Mouse (Mus musculus) bone marrow macrophage, adult 2 months (primary cell): ENCODE data around the gene Lgals3bp.

ENCODE experiments used
- CTCF ChIP-seq: IDR thresholded peaks from 2 replicates; pipeline ENCODE4 v1.5.1; 2012; ENCODE audit warnings: low read depth, mild to moderate bottlenecking, low read length, moderate library complexity
- POLR2A ChIP-seq: IDR thresholded peaks from 2 replicates; pipeline ENCODE4 v1.6.1; 2012; ENCODE audit warnings: mild to moderate bottlenecking, low read depth, low read length, borderline replicate concordance

DNA sequence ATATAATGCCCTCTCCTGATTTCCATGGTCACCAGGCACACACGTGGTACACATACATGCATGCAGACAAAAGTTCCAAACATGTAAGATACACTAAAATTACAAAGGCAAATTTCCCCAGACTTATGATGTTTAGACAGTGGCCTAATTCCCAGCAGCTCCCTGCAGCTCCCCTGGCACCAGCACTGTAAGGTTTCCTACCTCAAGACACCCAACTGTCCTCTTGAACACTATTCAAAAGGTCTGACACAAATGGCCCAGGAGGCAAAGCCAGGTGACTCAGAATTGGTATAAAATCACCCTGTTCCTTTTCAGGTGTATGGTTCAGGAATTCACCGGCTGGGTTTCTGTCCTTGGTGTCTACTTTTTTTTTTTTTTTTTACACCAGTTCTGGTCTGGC lies 1.3 kb upstream of the Lgals3bp start:
- TF ChIP-seq CTCF (no peak), POLR2A (no peak)
